Mouse (Mus musculus) ES-E14 (cell line): ENCODE measurements around the gene Nacc2. TPM values are rescaled to one million over a fixed set of nuclear protein-coding genes. Genes with fewer than 3 reads are reported as not detected.

Source experiments
- DNase-seq: peaks from one replicate; pipeline ENCODE4 v3.0.0-alpha.2; 2013; ENCODE audit warnings: low read depth, low spot score
- H3K27ac ChIP-seq: 2 replicates; pipeline ENCODE4 v1.5.1; 2012; ENCODE audit warnings: low read depth, mild to moderate bottlenecking, low read length, moderate library complexity, mixed read lengths; ENCODE audit not compliant: poor library complexity, insufficient read depth, severe bottlenecking
- H3K36me3 ChIP-seq: 2 replicates; pipeline ENCODE4 v1.6.1; 2012; ENCODE audit warnings: mild to moderate bottlenecking, low read length, moderate library complexity, mixed read lengths; ENCODE audit not compliant: control insufficient read depth, poor library complexity, insufficient read depth, severe bottlenecking
- H3K4me1 ChIP-seq, 2 experiments: fragments of 150-350 bp in 1 of 2; sonication (generic) in 1 of 2; 2 replicates each; pipeline ENCODE4 v1.6.1; 2012; ENCODE audit warnings: low read length in 2 of 2, mild to moderate bottlenecking in 1 of 2, mixed read lengths in 1 of 2; ENCODE audit not compliant: control insufficient read depth in 2 of 2, insufficient read depth in 2 of 2, poor library complexity in 1 of 2
- H3K4me3 ChIP-seq, 2 experiments: fragments of 150-350 bp in 1 of 2; sonication (generic) in 1 of 2; 2 replicates each; pipeline ENCODE4 v1.5.1; 2012; ENCODE audit warnings: low read length in 2 of 2, low read depth in 1 of 2, mild to moderate bottlenecking in 1 of 2, mixed read lengths in 1 of 2; ENCODE audit not compliant: insufficient read depth in 1 of 2, poor library complexity in 1 of 2, severe bottlenecking in 1 of 2
- H3K9ac ChIP-seq: 2 replicates; pipeline ENCODE4 v1.6.1; 2012; ENCODE audit warnings: low read depth, mild to moderate bottlenecking, low read length, mixed read lengths; ENCODE audit not compliant: poor library complexity, insufficient read depth, severe bottlenecking
- H3K9me3 ChIP-seq: fragments of 150-350 bp; sonication (generic); 2 replicates; pipeline ENCODE4 v1.6.1; 2012; ENCODE audit warnings: low read depth, mild to moderate bottlenecking, low read length; ENCODE audit not compliant: control insufficient read depth, insufficient read depth
- CHD2 ChIP-seq: IDR thresholded peaks from 2 replicates; pipeline ENCODE4 v1.6.1; 2014; ENCODE audit warnings: mild to moderate bottlenecking, low read depth, low read length, inconsistent platforms
- HCFC1 ChIP-seq: IDR thresholded peaks from 2 replicates; pipeline ENCODE4 v1.6.1; 2012; ENCODE audit warnings: low read length, inconsistent platforms, borderline replicate concordance; ENCODE audit not compliant: insufficient read depth
- MAFK ChIP-seq: IDR thresholded peaks from 2 replicates; pipeline ENCODE4 v1.6.1; 2014; ENCODE audit warnings: mild to moderate bottlenecking, low read depth, low read length, inconsistent platforms; ENCODE audit not compliant: insufficient read depth
- ZC3H11A ChIP-seq: IDR thresholded peaks from 2 replicates; pipeline ENCODE4 v1.6.1; 2012; ENCODE audit warnings: low read depth, mild to moderate bottlenecking, inconsistent platforms, low read length, borderline replicate concordance
- ZNF384 ChIP-seq: IDR thresholded peaks from 2 replicates; pipeline ENCODE4 v1.6.1; 2012; ENCODE audit warnings: low read depth, low read length, inconsistent platforms
- in situ Hi-C, 2 experiments: fragments of 600-800 bp; cut with MboI; formaldehyde crosslinking; loops; one replicate each; pipeline ENCODE4 v1.15.1; 2025; ENCODE audit warnings: low sequenced_read_pairs in 2 of 2, inconsistent platforms in 1 of 2; ENCODE audit not compliant: unreplicated experiment in 2 of 2
- total RNA-seq: library from RNA; depleted of rRNA; stranded (reverse); fragments of 300-350 nt; gene quantifications from 2 replicates; pipeline ENCODE4 v1.2.3, GENCODE M21; 2012

Nacc2 gene
- total RNA-seq, 1 experiment = 4.8 TPM

DNA sequence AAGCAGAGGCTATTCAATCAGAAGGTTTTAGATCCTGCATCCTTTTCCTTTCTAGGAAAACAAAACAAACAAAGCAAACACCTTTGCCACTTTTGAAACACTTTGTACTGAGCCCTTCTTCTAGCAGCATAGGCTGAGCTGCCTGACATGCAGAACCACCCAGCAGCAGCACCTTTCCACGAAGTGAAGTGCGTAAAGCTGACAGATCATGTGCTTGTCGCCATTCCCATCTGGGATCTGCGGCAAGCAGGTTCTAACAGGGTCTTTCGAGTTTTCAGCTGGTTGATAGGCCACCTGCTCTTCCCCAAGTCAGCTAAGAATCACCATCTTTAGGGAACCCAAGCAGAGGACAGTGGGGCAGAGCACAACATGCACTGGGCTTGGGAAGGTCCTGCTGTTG lies 66.8 kb downstream of the Nacc2 start:
- Histone ChIP-seq H3K9ac (no peak overlapping the region), H3K36me3 (no peaks in the 10 kb centered on the region), H3K4me1 (peaks cover 14 to 32% of the 10 kb centered on the region in 2 experiments), H3K4me3 (no peak overlapping the region), H3K9me3 (no peaks in the 10 kb centered on the region), H3K27ac (0 out of 2 replicates have a peak overlapping the region, but pooled peaks have one; percentile 2)
- in situ Hi-C loops = no loop called here
- DNase-seq = no peak
- TF ChIP-seq ZNF384 (no peak), CHD2 (no peak), MAFK (no peak), HCFC1 (no peak), ZC3H11A (no peak)

DNA sequence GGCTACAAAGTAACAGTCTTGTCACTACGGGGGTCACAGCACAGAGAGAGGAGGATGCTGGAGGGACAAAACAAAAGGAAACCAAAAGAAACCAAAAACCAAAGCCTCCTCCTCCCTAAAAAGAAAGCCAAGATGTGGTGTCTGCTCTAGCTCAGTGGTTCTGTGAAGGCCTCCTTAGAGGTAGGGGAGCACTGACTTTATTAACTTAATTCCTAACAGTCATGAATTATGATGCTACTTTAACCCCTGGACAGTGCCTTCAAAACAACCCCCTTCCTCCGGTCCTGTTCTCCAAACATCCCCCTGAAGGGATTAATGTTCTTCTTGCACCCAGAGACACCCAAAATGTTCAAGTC lies 67.3 kb downstream of the Nacc2 start:
- peaks cover 14 to 32% of the 10 kb centered on the region in 2 experiments for H3K4me1 ChIP-seq
- H3K9me3 ChIP-seq = no peaks in the 10 kb centered on the region
- no peak overlapping the region for H3K4me3 ChIP-seq
- H3K9ac ChIP-seq = no peak overlapping the region
- no peaks in the 10 kb centered on the region for H3K36me3 ChIP-seq
- no peak for TF ChIP-seq ZNF384
- TF ChIP-seq CHD2 = no peak
- TF ChIP-seq ZC3H11A = no peak
- TF ChIP-seq HCFC1 = no peak
- no peak for TF ChIP-seq MAFK
- DNase-seq = no peak
- in situ Hi-C loops = no loop called here
- no peak overlapping the region; the same call in 1 of the 2 replicates for H3K27ac ChIP-seq

DNA sequence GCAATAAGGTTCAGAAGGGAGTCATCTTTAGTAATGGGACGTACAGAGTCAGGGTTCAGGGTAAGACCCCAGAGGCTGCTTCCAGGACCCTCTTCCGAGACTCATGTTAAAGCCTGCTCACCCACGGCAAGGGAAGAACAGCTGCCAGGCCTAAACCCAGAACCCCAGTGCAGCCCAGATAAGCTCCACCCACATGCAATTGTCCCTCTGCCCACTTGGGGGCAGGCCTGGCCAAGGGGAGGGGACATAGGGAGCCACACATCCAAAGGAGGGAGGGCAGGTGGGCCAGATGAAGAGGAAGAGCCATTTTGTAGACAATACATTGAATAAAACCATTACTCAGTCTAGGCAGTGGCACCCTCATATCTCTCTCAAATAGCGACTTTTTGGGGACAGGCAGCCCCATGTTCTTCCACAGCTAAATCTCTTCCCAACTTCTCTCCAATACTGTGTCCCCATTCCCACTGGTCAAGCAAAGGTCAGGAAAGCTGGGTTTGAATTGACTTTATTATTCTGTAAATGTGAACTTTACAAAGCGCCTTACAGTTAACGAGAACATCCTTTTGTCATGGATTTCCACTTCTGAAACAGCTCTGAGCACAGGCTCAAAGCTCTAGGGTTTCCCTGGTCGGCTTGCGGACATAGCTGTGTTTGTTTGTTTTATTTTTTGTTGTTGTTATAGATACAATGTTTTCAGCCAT lies 67.8 kb downstream of the Nacc2 start:
- no peaks in the 10 kb centered on the region for H3K36me3 ChIP-seq
- peak; percentile 45; the same call in 1 of the 2 replicates for TF ChIP-seq HCFC1
- TF ChIP-seq ZNF384 = no peak
- no peak for TF ChIP-seq CHD2
- TF ChIP-seq MAFK = no peak
- TF ChIP-seq ZC3H11A = peak; percentile 46; the same call in 1 of the 2 replicates
- H3K4me3 ChIP-seq = 0 out of 4 replicates have a peak overlapping the region, but pooled peaks of 1 of the 2 experiments have one; percentile 1
- peak overlapping the region; percentile 44; the same call in 1 of the 2 replicates for H3K27ac ChIP-seq
- H3K9me3 ChIP-seq = no peaks in the 10 kb centered on the region
- peak; percentile 84 for DNase-seq
- H3K4me1 ChIP-seq = peaks cover 14 to 31% of the 10 kb centered on the region in 2 experiments
- no peak overlapping the region for H3K9ac ChIP-seq
- in situ Hi-C loops = no loop called here

GRCm38 (mm10) chr2:26052806-26053205 lies 70.2 kb downstream of the Nacc2 start:
- DNase-seq = no peak
- no peak overlapping the region for H3K27ac ChIP-seq
- H3K9me3 ChIP-seq = no peaks in the 10 kb centered on the region
- H3K36me3 ChIP-seq = no peaks in the 10 kb centered on the region
- no peak overlapping the region for H3K9ac ChIP-seq
- TF ChIP-seq ZNF384 = no peak
- in situ Hi-C loops = no loop called here
- peaks cover 14 to 28% of the 10 kb centered on the region in 2 experiments for H3K4me1 ChIP-seq
- H3K4me3 ChIP-seq = no peak overlapping the region

DNA sequence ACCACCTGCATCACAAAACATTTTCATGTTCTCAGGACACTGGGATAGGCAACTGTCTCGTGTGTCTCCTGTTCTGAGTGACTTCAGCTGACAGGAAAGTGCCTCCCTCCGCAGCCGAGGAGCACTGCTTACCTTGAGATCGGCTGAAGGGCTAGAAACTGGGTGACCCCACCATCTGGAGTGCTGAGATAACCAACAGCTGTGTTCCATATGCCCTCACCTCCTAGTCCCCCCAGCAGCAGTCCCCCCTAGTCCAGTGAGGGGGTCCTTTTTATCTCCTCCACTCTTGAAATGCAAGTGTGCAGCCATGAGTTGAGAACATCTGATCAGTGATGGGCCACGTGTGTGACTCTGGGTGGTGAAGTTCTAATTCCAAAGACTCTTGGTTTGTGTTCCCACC lies 74.2 kb downstream of the Nacc2 start:
- Histone ChIP-seq H3K36me3 (no peaks in the 10 kb centered on the region), H3K4me1 (peaks cover 4 to 5% of the 10 kb centered on the region in 2 experiments; a peak in 2 of 4 replicates), H3K9ac (no peak overlapping the region), H3K9me3 (no peaks in the 10 kb centered on the region), H3K27ac (no peak overlapping the region), H3K4me3 (no peak overlapping the region)
- no peak for TF ChIP-seq HCFC1
- TF ChIP-seq MAFK = no peak
- TF ChIP-seq ZNF384 = no peak
- no peak for TF ChIP-seq ZC3H11A
- TF ChIP-seq CHD2 = no peak
- DNase-seq = no peak
- in situ Hi-C loops = no loop called here
